In genomic region chr8:64030672-64031385, GRCm38 (mm10) we compare ENCODE assay signal across 21 mouse cellular contexts.
DNase-seq lines count a peak whose midpoint lies in the region; ATAC-seq and TF ChIP-seq lines count a peak whose summit lies in the region.
"Had no signal": no experiment of that assay in that cellular context is flagged by ENCODE, and none has a peak within 500 bp of the region (broad histone marks: within the 10 kb centered on the region; RNA-seq: fewer than 3 reads in every experiment).

No protein-coding gene starts in this region.

- H3K9ac ChIP-seq in heart, postnatal 0 days (replicated peaks; ENCODE audit: low read depth, low read length): no peak overlapping the region
- H3K9ac ChIP-seq: embryonic facial prominence, embryonic 12.5 days; forebrain, embryonic 15.5 days; hindbrain, embryonic 15.5 days had no signal

- H3K4me1 ChIP-seq in heart, postnatal 0 days (ENCODE audit: control insufficient read depth, insufficient read depth): no peaks in the 10 kb centered on the region
- H3K4me1 ChIP-seq: embryonic facial prominence, embryonic 12.5 days; forebrain, embryonic 15.5 days; hindbrain, embryonic 10.5 days; hindbrain, embryonic 15.5 days had no signal

- ATAC-seq in cerebellum, adult (ENCODE audit: insufficient number of reproducible peaks, low FRiP score, low TSS enrichment): 0 out of 2 replicates have a peak, but pooled peaks have one; percentile 40
- peak; percentile 95 for ATAC-seq in heart, postnatal 0 days (ENCODE audit: insufficient read depth, low read depth)
- ATAC-seq: CD4-positive, CD25-positive, alpha-beta regulatory T cell, adult 4 months; forebrain, embryonic 15.5 days; intestine, postnatal 0 days had no signal

- H3K27ac ChIP-seq in heart, postnatal 0 days (ENCODE audit: low read depth): peak overlapping the region; percentile 78
- H3K27ac ChIP-seq: embryonic facial prominence, embryonic 12.5 days; forebrain, embryonic 15.5 days; hindbrain, embryonic 10.5 days; hindbrain, embryonic 15.5 days had no signal

- 41% methylated on average over 4 of the region's 4 CpGs for WGBS in heart, postnatal 0 days

- H3K9me3 ChIP-seq in heart, postnatal 0 days (replicated peaks; ENCODE audit: control insufficient read depth, low read length): no peaks in the 10 kb centered on the region
- H3K9me3 ChIP-seq: embryonic facial prominence, embryonic 12.5 days; forebrain, embryonic 15.5 days; G1E; hindbrain, embryonic 10.5 days; hindbrain, embryonic 15.5 days had no signal

- H3K4me3 ChIP-seq in heart, postnatal 0 days (ENCODE audit: low read depth, low read length): no peak overlapping the region
- H3K4me3 ChIP-seq: embryonic facial prominence, embryonic 12.5 days; forebrain, embryonic 15.5 days; hindbrain, embryonic 10.5 days; hindbrain, embryonic 15.5 days had no signal

- H3K27me3 ChIP-seq in heart, postnatal 0 days (ENCODE audit: control insufficient read depth, insufficient read depth, low read length): no peaks in the 10 kb centered on the region
- H3K27me3 ChIP-seq: embryonic facial prominence, embryonic 12.5 days; forebrain, embryonic 15.5 days; hindbrain, embryonic 15.5 days had no signal

- no peak for DNase-seq in cerebellum, adult 18-20 months
- peak; percentile 13 for DNase-seq in heart, adult 8-10 months (ENCODE audit: low spot score)
- DNase-seq in heart, postnatal 36 days: no peak
- DNase-seq in heart, postnatal 0 days (ENCODE audit: low spot score): peak; percentile 80
- DNase-seq in layer of hippocampus, adult 8-10 months (ENCODE audit: low spot score in 2 of 2): no peak
- DNase-seq in urinary bladder, postnatal 25 days (ENCODE audit: low spot score): no peak
- DNase-seq: adrenal gland, adult 8-10 months; adrenal gland, postnatal 36 days; B cell, adult 2 months; cerebellum, adult 11 months; cerebellum, adult 9-10 months; gastrocnemius, postnatal 14 days; kidney, adult 8-10 months had no signal

- TF ChIP-seq EP300 in heart, postnatal 0 days (IDR thresholded peaks at IDR 0.05; ENCODE audit: low read depth): no peak

- no peak overlapping the region for H3K4me2 ChIP-seq in heart, postnatal 0 days (ENCODE audit: low read depth, low read length)
- H3K4me2 ChIP-seq: embryonic facial prominence, embryonic 12.5 days; forebrain, embryonic 15.5 days; hindbrain, embryonic 15.5 days had no signal

- no peaks in the 10 kb centered on the region for H3K36me3 ChIP-seq in heart, postnatal 0 days (replicated peaks; ENCODE audit: control insufficient read depth, insufficient read depth, low read length)
- H3K36me3 ChIP-seq: embryonic facial prominence, embryonic 12.5 days; forebrain, embryonic 15.5 days; G1E; hindbrain, embryonic 10.5 days; hindbrain, embryonic 15.5 days had no signal

- no peak for TF ChIP-seq CTCF in heart, postnatal 0 days (IDR thresholded peaks at IDR 0.05; ENCODE audit: low read depth)

- intact Hi-C loops in heart, postnatal 36 days (cut with DNase I): no loop called here

Comparison
In these comparisons a context has a peak if more than half of its experiments do, and no peak if none do; other contexts are left out.
1. DNase-seq: peak in heart, adult 8-10 months (single experiment) and heart, postnatal 0 days (single experiment); none in cerebellum, adult 18-20 months (0 of 2), heart, postnatal 36 days (0 of 2), layer of hippocampus, adult 8-10 months (0 of 2) and urinary bladder, postnatal 25 days (single experiment).